Mouse (Mus musculus): ENCODE results near the gene Boc. TPM values are rescaled to one million over a fixed set of nuclear protein-coding genes. Genes with fewer than 3 reads are reported as not detected.

Gene Boc
- polyA plus RNA-seq, 1 experiment = 8.5 TPM

DNA sequence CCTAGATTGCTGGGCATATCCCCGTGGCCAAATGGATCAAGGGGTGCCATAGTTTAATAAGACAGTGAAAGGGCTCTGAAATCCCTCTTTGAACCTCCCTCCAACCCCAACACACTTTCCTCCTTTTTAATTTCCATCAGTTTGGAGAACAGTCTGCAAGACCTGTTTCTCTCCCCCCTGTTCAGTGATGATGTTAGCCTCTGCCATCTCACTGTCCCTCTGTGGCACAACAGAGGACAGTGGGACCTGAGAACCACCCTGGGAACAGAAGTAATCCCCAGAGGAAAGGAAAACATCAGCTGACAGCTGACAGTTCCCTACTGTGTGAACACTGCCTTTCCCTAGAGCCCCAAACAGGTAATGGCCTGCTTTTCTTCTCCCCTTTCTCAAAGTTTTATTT, 1.5 kb upstream of the Boc start:
- H3K27me3 ChIP-seq (replicated peaks; ENCODE audit: control insufficient read depth, insufficient read depth, low read length) = no peaks in the 10 kb centered on the region
- 53% methylated on average over 1 of the region's 1 CpGs for WGBS

DNA sequence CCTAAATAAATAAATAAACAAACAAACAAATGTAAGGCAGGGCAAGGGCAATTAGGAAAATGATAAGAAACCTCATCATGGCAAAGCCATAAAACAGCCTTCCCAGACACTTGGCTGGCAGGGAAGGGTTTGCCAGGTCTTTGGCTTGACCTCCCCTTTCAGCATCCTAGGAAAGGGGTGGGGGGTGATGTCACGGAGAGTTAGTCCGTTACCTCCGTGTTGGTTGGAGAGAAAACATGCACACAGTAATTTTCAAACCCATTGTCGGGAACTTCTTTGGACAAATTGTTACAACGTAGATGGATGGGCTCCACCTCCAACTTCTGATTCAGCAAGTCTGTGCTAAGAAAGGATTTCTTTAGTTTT, 616 bp upstream of the Boc start:
- 32% methylated on average over 5 of the region's 5 CpGs for WGBS
- Histone ChIP-seq H3K4me1 (ENCODE audit: control insufficient read depth, insufficient read depth, low read length) (no peaks in the 10 kb centered on the region), H3K4me3 (ENCODE audit: insufficient read depth, low read depth, low read length) (no peak overlapping the region), H3K27me3 (replicated peaks; ENCODE audit: control insufficient read depth, insufficient read depth, low read length) (no peaks in the 10 kb centered on the region), H3K36me3 (ENCODE audit: control insufficient read depth, insufficient read depth, low read length) (no peaks in the 10 kb centered on the region), H3K27ac (ENCODE audit: insufficient read depth, low read depth, low read length) (no peak overlapping the region)
- TF ChIP-seq CTCF (conservative IDR thresholded peaks at IDR 0.05; ENCODE audit: insufficient read depth, insufficient read length, low read depth, low read length) = no peak
- no peak for TF ChIP-seq POLR2A (IDR thresholded peaks at IDR 0.05; ENCODE audit: low read depth, low read length)
- DNase-seq = no peak

More for the DNA sequence above, 1.5 kb upstream of the Boc start:
- no peak overlapping the region for H3K4me3 ChIP-seq (ENCODE audit: insufficient read depth, low read depth, low read length)
- DNase-seq = no peak
- no peaks in the 10 kb centered on the region for H3K4me1 ChIP-seq (ENCODE audit: control insufficient read depth, insufficient read depth, low read length)
- TF ChIP-seq CTCF (conservative IDR thresholded peaks at IDR 0.05; ENCODE audit: insufficient read depth, insufficient read length, low read depth, low read length) = no peak
- H3K36me3 ChIP-seq (ENCODE audit: control insufficient read depth, insufficient read depth, low read length) = no peaks in the 10 kb centered on the region
- no peak overlapping the region for H3K27ac ChIP-seq (ENCODE audit: insufficient read depth, low read depth, low read length)

DNA sequence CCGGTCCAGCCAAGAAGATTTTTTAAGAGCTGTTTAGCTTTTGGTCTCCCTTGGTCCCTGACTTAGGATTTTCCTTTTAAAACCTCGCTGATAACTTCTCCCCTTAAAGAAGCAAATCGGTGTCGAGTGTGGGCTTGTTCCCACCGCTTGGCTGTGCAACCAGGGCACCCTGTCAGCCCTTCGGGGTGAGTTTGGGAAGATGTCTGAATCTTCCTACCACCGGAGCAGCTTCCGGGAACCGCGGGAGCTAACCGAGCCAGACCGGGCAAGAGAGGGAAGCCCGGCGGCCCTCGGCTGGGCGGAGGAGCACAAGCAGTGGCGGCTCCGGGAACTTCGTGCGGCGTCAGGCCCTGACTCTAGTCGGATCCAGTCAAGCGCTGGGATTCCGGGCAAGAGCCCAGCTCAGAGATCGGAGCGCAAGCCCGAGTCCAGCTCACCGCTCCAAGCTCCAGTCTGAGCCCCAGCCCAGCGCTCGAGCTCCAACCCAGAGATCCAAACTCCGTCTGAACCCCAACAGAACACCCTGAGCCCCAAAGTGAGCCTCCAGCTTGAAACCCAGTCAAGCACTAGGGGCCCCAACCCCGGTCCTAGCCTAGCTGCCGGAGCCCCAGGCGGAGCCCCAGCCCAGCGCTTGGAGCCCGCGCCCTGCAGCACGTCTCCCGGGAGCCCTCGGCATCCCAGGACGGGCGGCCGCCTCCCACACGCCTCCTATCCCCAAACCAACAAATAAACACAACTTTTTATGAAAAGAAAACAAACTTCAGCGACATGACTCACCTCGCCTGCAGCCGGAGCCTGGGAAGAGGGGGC, 831 bp downstream of the Boc start:
- no peaks in the 10 kb centered on the region for H3K4me1 ChIP-seq (ENCODE audit: control insufficient read depth, insufficient read depth, low read length)
- H3K27ac ChIP-seq (ENCODE audit: insufficient read depth, low read depth, low read length) = peak overlapping the region; percentile 77
- no peaks in the 10 kb centered on the region for H3K27me3 ChIP-seq (replicated peaks; ENCODE audit: control insufficient read depth, insufficient read depth, low read length)
- H3K4me3 ChIP-seq (ENCODE audit: insufficient read depth, low read depth, low read length) = peak overlapping the region; percentile 66
- no peaks in the 10 kb centered on the region for H3K36me3 ChIP-seq (ENCODE audit: control insufficient read depth, insufficient read depth, low read length)
- peak; percentile 78 for DNase-seq
- TF ChIP-seq POLR2A (IDR thresholded peaks at IDR 0.05; ENCODE audit: low read depth, low read length) (no peak), CTCF (conservative IDR thresholded peaks at IDR 0.05; ENCODE audit: insufficient read depth, insufficient read length, low read depth, low read length) (no peak)
- under 1% methylated on average over 47 of the region's 47 CpGs for WGBS

DNA sequence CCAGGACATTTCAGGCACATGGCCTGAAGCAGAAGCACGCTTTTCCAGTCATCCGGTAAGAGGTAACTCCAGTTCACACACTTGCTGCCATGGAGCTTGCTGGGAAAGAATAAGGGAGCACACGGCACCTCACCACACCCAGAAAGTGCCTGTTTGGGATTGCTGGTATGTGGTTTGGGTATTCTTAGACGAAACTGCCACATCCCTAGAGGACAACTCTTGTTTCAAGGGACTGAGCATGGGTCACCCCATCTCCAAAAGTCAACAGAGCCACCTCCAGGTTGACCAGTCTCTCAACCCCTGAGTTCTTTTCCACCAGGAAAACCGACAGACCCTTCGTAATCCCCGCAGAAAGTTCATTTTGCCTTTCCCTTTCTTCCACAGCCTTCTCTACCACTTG, 1.6 kb downstream of the Boc start:
- whole genome bisulfite sequencing = 47% methylated on average over 7 of the region's 7 CpGs
- DNase-seq = no peak

DNA sequence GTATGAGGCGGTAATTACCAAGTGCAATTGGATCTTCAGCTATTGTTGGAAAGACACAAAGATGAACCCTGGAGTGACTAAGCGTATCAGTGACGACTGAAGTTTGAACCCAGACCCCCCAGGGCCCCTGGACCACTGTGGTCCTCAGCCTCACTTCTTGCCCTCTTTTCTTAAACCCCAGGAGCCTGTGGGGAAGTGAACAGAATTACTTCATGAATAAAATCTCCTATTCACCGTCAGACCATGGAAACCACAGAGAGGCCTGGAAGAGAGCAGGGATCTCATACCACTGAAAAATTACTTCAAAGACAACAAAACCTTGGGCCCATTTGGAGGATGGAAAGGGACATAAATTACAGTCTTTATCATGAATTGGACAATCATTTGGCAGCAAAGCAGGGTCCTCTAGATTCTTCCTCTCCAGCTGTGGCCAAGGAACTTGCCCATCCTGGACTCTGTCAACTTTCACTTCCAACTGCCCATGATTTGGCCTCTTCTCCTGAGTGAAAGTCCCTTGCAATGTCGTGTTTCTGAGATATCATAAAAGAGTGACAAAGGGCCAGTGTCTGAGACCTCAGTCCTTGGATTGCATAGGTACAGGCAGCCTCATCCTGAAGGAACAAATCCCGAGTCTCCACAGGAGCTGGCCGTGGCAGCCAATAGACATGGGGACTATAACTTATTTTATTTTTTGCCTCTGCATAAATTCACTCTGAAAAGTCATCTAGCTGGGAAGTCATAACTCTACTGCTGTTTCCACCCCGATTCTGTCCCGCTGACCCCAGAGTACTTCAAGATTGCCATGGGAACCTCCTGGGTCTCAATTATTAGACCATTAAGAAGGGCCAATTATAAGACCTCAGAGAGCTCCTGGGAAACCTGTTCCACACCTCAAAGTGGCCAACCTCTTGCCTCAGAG, 2.6 kb downstream of the Boc start:
- Histone ChIP-seq H3K27me3 (replicated peaks; ENCODE audit: control insufficient read depth, insufficient read depth, low read length) (no peaks in the 10 kb centered on the region), H3K4me3 (ENCODE audit: insufficient read depth, low read depth, low read length) (no peak overlapping the region; the same call in 1 of the 2 replicates), H3K36me3 (ENCODE audit: control insufficient read depth, insufficient read depth, low read length) (no peaks in the 10 kb centered on the region), H3K4me1 (ENCODE audit: control insufficient read depth, insufficient read depth, low read length) (no peaks in the 10 kb centered on the region), H3K27ac (ENCODE audit: insufficient read depth, low read depth, low read length) (peak overlapping the region; percentile 9; the same call in 1 of the 2 replicates)
- WGBS = 67% methylated on average over 9 of the region's 9 CpGs
- DNase-seq = peak; percentile 44
- TF ChIP-seq CTCF (conservative IDR thresholded peaks at IDR 0.05; ENCODE audit: insufficient read depth, insufficient read length, low read depth, low read length) = no peak

More for the DNA sequence above, 1.6 kb downstream of the Boc start:
- Histone ChIP-seq H3K4me1 (ENCODE audit: control insufficient read depth, insufficient read depth, low read length) (no peaks in the 10 kb centered on the region), H3K4me3 (ENCODE audit: insufficient read depth, low read depth, low read length) (peak overlapping the region; percentile 66), H3K27me3 (replicated peaks; ENCODE audit: control insufficient read depth, insufficient read depth, low read length) (no peaks in the 10 kb centered on the region), H3K27ac (ENCODE audit: insufficient read depth, low read depth, low read length) (peak overlapping the region; percentile 77; the same call in 1 of the 2 replicates), H3K36me3 (ENCODE audit: control insufficient read depth, insufficient read depth, low read length) (no peaks in the 10 kb centered on the region)
- TF ChIP-seq CTCF (conservative IDR thresholded peaks at IDR 0.05; ENCODE audit: insufficient read depth, insufficient read length, low read depth, low read length) = no peak

DNA sequence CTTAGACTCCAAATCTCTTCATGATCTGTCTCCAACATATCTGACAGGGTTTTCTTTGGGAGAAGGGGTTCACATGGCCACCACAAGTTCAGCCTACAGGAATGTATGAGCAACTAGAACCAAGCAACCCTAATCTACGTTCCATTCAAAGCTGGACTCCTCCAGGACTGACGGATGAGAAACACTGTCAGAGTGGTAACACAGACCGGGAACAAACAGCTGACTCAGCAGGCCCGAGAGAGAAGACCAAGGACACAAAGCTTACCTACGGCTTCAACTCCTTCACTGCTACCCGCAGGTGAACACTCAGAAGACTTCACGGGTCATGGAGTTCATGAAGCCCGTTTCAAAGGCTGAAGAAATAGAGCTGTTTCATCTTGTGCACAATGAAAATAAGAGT, 4.8 kb downstream of the Boc start:
- Histone ChIP-seq H3K4me1 (ENCODE audit: control insufficient read depth, insufficient read depth, low read length) (no peaks in the 10 kb centered on the region), H3K27me3 (replicated peaks; ENCODE audit: control insufficient read depth, insufficient read depth, low read length) (no peaks in the 10 kb centered on the region), H3K27ac (ENCODE audit: insufficient read depth, low read depth, low read length) (no peak overlapping the region), H3K4me3 (ENCODE audit: insufficient read depth, low read depth, low read length) (no peak overlapping the region), H3K36me3 (ENCODE audit: control insufficient read depth, insufficient read depth, low read length) (no peaks in the 10 kb centered on the region)
- 60% methylated on average over 8 of the region's 8 CpGs for WGBS
- TF ChIP-seq POLR2A (IDR thresholded peaks at IDR 0.05; ENCODE audit: low read depth, low read length) (no peak), CTCF (conservative IDR thresholded peaks at IDR 0.05; ENCODE audit: insufficient read depth, insufficient read length, low read depth, low read length) (no peak)
- no peak for DNase-seq

DNA sequence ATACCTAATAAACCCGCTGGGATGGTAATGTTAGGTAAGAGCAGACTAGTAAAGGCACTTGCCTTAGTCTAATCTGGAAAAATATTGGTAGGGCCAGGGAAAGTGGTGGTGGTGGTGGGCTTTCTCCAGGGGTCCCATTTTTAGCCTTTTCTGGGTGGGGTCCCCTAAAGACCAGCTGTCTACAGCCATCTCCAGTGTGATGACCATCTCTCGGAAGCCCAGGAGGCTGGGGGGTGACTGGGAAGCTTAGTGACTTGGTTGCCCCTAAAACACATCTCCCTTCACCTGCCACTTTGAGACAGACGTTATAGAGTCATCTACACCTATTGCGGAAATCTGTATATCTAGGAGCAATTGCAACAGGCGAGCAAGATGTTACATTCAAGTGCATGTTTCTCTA, 6.0 kb downstream of the Boc start:
- WGBS = 91% methylated on average over 5 of the region's 5 CpGs
- no peak overlapping the region for H3K27ac ChIP-seq (ENCODE audit: insufficient read depth, low read depth, low read length)
- no peaks in the 10 kb centered on the region for H3K27me3 ChIP-seq (replicated peaks; ENCODE audit: control insufficient read depth, insufficient read depth, low read length)
- no peaks in the 10 kb centered on the region for H3K4me1 ChIP-seq (ENCODE audit: control insufficient read depth, insufficient read depth, low read length)
- no peaks in the 10 kb centered on the region for H3K36me3 ChIP-seq (ENCODE audit: control insufficient read depth, insufficient read depth, low read length)
- TF ChIP-seq POLR2A (IDR thresholded peaks at IDR 0.05; ENCODE audit: low read depth, low read length) = no peak
- no peak for TF ChIP-seq CTCF (conservative IDR thresholded peaks at IDR 0.05; ENCODE audit: insufficient read depth, insufficient read length, low read depth, low read length)
- H3K4me3 ChIP-seq (ENCODE audit: insufficient read depth, low read depth, low read length) = no peak overlapping the region
- no peak for DNase-seq
